Mouse (Mus musculus) CD4-positive, CD25-positive, alpha-beta regulatory T cell, adult 2 months (primary cell): Measurements from ENCODE around the gene Ankrd2.
"Not testable (repeated sequence)": the region's sequence is repeated elsewhere in the genome, so short reads cannot be mapped to it uniquely, and the experiment has no call there.

Experiments
- DNase-seq: peaks from one replicate; pipeline ENCODE4 v3.0.0-alpha.2; 2012; ENCODE audit warnings: low read depth, low spot score

Gene Ankrd2

DNA sequence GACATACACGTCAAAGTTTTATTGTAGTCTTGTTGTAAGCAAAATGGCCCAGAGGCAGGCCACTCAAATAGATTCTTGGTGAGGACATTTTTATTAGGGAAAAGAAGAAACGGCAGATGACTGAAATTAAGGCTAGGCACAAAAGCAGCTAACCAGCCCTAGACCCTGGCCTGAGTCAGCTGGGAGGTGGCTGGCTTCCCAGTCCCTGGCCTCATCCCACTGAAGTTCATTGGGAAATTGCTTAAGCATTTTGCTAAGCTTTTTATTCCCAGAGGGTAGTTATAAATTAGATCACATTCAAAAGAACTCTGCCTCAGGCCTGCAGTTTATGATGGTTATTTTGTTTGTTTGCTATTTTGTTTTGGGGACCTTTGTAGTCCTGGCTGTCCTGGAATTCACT is 20.1 kb downstream of the Ankrd2 start:
- DNase-seq = no peak

DNA sequence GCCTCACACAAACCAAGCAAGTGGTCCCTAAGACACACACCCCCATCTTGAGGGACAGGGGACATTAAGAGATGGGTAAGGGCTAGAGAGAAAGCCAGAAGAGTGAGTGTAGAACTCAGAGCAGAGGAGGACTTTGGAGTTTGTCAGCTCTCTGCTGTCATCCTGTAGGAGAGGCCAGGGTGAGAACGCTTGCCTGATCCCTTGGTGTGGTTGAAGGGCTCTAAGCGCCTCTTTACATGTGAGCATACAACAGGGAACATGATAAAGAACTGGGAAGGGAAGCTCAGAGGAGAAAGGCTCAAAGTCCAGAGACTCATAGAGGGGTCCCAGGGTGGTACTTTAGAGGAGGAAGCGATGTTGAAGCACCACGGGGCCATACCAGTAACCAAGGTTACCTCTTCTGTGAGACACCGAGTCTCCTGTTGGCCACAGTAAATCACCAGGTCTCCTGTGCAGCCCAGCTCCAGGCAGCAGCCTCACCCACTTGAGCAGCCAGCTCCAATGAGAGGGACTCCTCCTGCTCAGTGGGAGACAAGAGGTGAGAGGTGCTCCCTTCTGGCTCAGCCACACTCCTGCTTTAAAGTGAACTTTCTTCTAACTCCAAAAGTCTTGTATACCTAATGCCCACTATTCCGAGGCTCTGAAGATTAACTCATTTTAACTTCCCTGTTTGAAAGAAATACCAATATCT is 21.1 kb downstream of the Ankrd2 start:
- DNase-seq = no peak

- DNase-seq = no peak
These were observed 22.6 kb downstream of the Ankrd2 start for GRCm38 (mm10) chr19:42058426-42058825.

- no peak for DNase-seq
These were observed 25.6 kb downstream of the Ankrd2 start for GRCm38 (mm10) chr19:42061443-42061842.

DNA sequence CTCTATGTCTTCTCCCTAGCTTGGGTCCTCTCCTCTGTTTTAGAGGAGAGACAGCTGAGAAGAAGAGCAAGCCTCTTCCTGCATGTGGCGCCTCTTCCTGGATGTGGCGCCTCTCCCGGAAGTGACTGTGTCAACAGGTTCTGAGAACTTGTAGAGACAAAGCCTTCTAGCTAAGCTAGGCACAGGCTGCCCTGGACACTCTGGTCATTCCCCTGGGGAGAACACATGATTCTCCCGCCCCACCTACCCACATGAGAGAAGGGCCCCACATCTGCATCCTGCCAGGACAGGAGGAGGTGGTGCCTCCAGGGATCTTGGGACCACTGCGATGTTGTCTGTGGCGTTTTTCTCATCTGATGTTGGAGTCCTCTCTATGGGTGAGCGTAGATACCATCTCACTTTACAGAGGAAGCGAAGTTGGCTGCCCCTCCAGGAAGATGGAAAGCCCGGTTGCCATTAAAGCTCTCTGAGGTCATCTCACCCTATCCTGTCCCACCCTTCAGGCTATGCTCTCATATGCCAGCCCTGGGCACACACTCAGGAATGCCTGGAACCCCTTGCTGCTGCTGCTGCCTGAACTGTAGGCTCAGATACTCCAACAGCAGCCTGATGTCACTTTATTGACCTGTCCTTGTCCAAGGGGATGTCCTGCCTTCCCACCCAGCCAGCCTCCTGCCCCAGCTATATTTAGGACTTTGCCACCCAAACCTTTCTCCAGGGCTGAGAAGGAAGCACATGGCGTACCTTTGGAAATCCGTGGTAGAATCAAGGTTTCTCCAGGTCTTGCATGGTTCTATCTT is 32.8 kb downstream of the Ankrd2 start:
- no peak for DNase-seq

DNA sequence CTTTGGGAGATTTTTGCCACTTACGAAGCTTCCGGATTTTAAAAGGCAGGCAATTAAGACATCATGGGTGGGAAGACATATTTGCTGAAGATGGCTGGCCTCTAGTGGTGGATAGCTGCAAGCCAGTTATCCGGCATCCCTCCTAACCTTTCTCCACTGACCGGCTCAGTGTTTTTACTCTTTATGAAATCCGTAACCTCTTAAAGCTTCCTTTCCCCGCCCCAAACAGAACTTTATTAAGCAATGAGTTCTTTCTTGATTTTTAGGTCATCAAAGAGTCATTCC is 33.4 kb downstream of the Ankrd2 start:
- DNase-seq = no peak

GRCm38 (mm10) chr19:42071221-42071620 is 35.4 kb downstream of the Ankrd2 start:
- DNase-seq = no peak

- DNase-seq = no peak
These were observed 36.2 kb downstream of the Ankrd2 start for GRCm38 (mm10) chr19:42071886-42072608.

- DNase-seq = no peak
These were observed 37.0 kb downstream of the Ankrd2 start for GRCm38 (mm10) chr19:42072802-42073201.

GRCm38 (mm10) chr19:42075051-42075450 is 39.3 kb downstream of the Ankrd2 start:
- DNase-seq = no peak

- no peak for DNase-seq
These were observed 40.2 kb downstream of the Ankrd2 start for GRCm38 (mm10) chr19:42075992-42076391.

DNA sequence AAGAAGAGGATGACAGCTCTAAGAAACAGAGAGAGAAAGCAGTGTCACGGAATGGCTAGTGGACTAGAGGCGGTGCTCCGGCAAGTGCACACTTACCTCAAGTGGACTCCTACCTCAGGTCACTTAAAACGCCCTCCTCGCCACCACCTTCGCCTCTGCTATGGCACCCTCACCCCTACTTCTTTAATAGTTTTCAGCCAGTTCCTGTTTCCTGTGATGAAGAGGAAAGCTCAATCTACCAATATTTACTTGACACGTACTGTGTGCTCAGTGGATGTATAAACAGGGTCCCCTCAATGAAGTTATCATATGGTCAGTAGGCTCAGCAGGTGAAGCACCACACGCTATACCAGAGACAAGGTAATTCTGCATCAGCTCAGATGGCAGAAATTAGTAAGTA is 42.8 kb downstream of the Ankrd2 start:
- no peak for DNase-seq

DNA sequence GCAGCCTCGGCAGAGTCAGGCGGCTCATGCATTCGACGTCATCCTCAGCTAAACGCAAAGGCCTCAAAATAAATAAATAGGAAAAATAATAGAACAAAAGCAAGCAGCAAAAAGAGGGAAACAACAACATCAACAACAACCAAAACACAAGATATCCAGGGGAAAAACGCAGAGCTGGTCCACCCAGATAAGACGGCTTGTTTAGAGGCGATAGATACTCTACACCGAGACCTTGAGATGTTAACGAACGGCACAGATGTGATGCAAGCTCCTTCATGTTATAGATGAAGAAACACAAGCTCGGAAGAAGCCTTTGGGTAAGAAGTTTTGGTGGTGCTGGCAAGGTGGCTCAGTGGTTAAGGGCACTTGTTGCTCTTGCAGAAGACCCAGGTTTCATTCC is 43.2 kb downstream of the Ankrd2 start:
- no peak for DNase-seq

DNA sequence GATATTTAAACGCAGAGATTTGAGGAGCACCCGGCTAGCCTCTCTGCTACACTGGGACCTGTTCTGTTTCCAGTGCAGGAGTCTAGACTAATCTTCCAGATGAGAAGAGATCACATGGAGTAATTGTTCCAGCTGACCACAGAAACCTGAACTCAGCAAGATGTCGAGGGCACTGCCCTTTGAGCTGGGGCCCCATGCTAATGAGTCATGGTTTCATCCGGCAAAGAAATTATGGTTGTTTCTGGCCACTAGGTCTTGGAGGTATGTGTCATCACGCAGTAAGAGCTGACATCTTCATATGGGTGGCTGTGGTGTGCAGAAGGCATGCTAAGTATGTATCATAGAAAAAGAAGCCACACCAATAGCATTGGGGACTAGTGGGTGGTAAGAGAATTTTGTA is 44.1 kb downstream of the Ankrd2 start:
- no peak for DNase-seq

GRCm38 (mm10) chr19:42080469-42080868 is 44.7 kb downstream of the Ankrd2 start:
- no peak for DNase-seq

- not testable (repeated sequence) for DNase-seq
These were observed 45.8 kb downstream of the Ankrd2 start for GRCm38 (mm10) chr19:42081613-42082012.

DNA sequence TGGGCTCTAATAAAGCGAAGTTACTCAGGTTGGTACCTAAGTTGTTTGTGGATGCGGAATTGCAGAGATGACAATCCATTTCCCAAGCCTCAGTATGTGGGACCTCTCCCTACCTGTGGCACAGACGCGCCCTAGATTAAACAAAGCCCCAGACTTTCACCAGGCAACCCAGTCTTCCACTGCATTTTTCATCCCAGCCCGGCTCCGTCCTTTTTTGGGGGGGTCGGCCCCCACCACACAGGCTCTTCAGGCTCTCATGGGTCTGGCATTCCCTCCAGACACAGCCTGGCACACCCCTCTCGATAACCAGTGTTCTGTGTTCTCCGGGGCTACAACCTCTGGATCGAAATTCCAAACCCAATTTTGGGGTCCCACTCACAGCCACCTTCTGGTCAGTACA is 49.9 kb downstream of the Ankrd2 start:
- DNase-seq = no peak

GRCm38 (mm10) chr19:42086166-42086565 is 50.4 kb downstream of the Ankrd2 start, which contains the start of gene Morn4:
Gene Morn4 (minus strand): TSS chr19:42086357.
- DNase-seq = peak; percentile 71

- peak; percentile 86 for DNase-seq
These were observed 53.4 kb downstream of the Ankrd2 start for GRCm38 (mm10) chr19:42089103-42089747.

GRCm38 (mm10) chr19:42089748-42090595 is 54.2 kb downstream of the Ankrd2 start, which contains the start of gene Pi4k2a:
Gene Pi4k2a (plus strand): TSS chr19:42090470.
- peak; percentile 100 for DNase-seq

DNA sequence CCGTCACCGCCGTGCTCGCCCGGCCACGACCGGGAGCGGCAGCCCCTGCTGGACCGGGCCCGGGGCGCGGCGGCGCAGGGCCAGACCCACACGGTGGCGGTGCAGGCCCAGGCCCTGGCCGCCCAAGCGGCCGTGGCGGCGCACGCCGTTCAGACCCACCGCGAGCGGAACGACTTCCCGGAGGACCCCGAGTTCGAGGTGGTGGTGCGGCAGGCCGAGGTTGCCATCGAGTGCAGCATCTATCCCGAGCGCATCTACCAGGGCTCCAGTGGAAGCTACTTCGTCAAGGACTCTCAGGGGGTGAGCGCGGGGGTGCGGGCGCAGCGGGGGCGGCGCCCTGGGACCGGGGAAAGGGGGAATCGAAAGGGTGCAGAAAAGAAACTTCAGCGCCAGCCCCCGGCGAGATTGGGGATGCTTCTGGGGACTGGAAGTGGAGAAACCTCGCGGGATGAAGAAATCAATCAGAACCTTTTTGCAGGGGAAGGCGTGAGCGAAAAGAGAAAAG is 54.9 kb downstream of the Ankrd2 start:
- DNase-seq = peak; percentile 65
